Mouse (Mus musculus): ENCODE measurements around the gene Atp6v0a1. TPM values are rescaled to one million over a fixed set of nuclear protein-coding genes. Genes with fewer than 3 reads are reported as not detected.

Gene Atp6v0a1
- 15.1 TPM for polyA plus RNA-seq (2017; shearing (Covaris generic))

GRCm38 (mm10) chr11:101009046-101009887 lies at the start of gene Atp6v0a1:
TSS of gene Atp6v0a1 (plus strand) at chr11:101009452.

DNA sequence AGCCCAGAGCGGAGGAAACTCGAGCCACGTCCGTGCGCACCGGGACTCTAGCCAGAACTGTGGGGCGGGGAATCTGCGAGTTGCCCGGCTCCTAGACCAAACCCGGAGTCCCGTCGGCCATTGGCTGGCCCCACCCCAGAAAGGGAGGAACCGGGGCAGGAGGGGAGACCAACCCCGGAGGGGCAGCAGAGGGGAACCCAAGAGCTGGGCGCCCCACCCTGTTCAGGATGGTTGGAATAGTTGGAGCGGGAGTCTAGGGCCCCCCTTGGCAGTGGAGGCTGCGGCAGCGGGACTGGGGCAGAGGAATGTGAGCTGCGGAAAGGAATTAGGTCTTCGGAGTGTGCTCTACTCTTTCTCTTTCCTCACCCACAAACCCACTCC lies 38.7 kb upstream of the Atp6v0a1 start, which contains the start of gene Cavin1:
Gene Cavin1, minus strand, starts transcription at position 331 of the 381 bp plus-strand sequence.

GRCm38 (mm10) chr11:101069391-101070188 lies 60.3 kb downstream of the Atp6v0a1 start, which contains the start of gene Naglu:
TSS of gene Naglu (plus strand) at chr11:101070012.

GRCm38 (mm10) chr11:101078121-101078520 lies 68.9 kb downstream of the Atp6v0a1 start, which contains the start of gene Hsd17b1:
TSS of gene Hsd17b1 (plus strand) at chr11:101078411.

DNA sequence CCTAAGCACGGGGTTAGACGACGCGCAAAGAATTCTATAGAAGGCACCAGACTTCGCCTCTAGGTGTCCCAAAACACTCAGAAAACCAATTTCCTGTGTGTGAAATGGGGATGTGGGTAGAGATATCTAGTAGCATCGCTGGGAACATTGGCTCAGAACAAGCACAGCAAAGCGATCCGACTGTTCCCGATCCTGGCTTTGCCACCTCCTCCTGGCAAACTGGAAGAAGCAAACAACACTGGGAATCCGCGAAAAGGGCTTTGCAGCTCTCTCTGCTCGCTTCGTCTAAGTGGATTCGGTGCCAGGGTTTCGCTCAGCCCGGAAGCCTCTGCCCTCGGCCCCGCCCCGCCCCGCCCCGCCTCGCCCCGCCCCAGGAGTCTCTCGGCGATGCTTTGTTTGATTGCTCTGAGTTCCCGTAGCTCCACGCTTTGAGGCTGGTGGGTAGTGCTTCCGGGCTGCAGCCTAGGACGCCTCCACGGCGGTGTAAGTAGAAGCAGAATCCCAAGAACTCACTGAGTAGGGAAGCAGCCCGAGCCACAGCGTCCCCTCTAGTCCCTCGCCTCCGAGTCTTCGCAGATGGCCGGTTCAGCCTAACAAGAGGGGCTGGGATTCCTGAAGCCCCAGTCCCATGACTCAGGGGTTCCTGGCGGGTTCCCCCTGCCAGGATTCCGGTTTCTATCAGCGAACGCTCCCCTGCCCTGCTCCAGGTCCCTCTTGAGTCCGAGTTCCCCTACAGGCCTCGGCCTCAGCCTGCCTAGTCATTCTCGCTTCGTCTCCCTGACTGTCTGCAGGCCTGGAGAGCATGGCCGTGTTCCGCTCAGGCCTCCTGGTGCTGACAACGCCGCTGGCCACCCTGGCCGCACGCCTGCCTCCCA lies 73.2 kb downstream of the Atp6v0a1 start, which contains the start of gene Coasy:
Gene Coasy, plus strand, starts transcription at position 358 of the 875 bp plus-strand sequence.

GRCm38 (mm10) chr11:101086756-101087681 lies 77.8 kb downstream of the Atp6v0a1 start, which contains the start of gene Mlx:
TSS of gene Mlx (plus strand) at chr11:101087277.

GRCm38 (mm10) chr11:101095314-101096024 lies 86.2 kb downstream of the Atp6v0a1 start, which contains the start of gene Psmc3ip:
TSS of gene Psmc3ip (minus strand) at chr11:101095436.

Other genes with a start within 250 kb of the Atp6v0a1 start
- gene Kcnh4, start 249.5 kb upstream of the Atp6v0a1 start, polyA plus RNA-seq (2017; shearing (Covaris generic)): 0.59 TPM
- not detected for gene Hcrt, start 246.5 kb upstream of the Atp6v0a1 start, polyA plus RNA-seq (2017; shearing (Covaris generic))
- gene Ghdc, start 238.5 kb upstream of the Atp6v0a1 start, polyA plus RNA-seq (2017; shearing (Covaris generic)): 5.3 TPM
- gene Stat5b, start 158.7 kb upstream of the Atp6v0a1 start, polyA plus RNA-seq (2017; shearing (Covaris generic)): 186 TPM
- gene Stat5a, start 150.1 kb upstream of the Atp6v0a1 start, polyA plus RNA-seq (2017; shearing (Covaris generic)): 108 TPM
- gene Stat3, start 69.9 kb upstream of the Atp6v0a1 start, polyA plus RNA-seq (2017; shearing (Covaris generic)): 233 TPM
- 0.53 TPM for gene Cavin1, start 38.6 kb upstream of the Atp6v0a1 start, polyA plus RNA-seq (2017; shearing (Covaris generic))
- 35.3 TPM for gene Naglu, start 60.6 kb downstream of the Atp6v0a1 start, polyA plus RNA-seq (2017; shearing (Covaris generic))
- gene Hsd17b1, start 69.0 kb downstream of the Atp6v0a1 start, polyA plus RNA-seq (2017; shearing (Covaris generic)): 0.74 TPM
- gene Coasy, start 73.1 kb downstream of the Atp6v0a1 start, polyA plus RNA-seq (2017; shearing (Covaris generic)): 38.4 TPM
- gene Mlx, start 77.8 kb downstream of the Atp6v0a1 start, polyA plus RNA-seq (2017; shearing (Covaris generic)): 94.3 TPM
- 6.8 TPM for gene Psmc3ip, start 86.0 kb downstream of the Atp6v0a1 start, polyA plus RNA-seq (2017; shearing (Covaris generic))
- gene Retreg3, start 110.4 kb downstream of the Atp6v0a1 start, polyA plus RNA-seq (2017; shearing (Covaris generic)): 80.5 TPM
- gene Tubg1, start 110.5 kb downstream of the Atp6v0a1 start, polyA plus RNA-seq (2017; shearing (Covaris generic)): 40.0 TPM
- gene Tubg2, start 146.5 kb downstream of the Atp6v0a1 start, polyA plus RNA-seq (2017; shearing (Covaris generic)): 2.2 TPM
- gene Cntnap1, start 161.1 kb downstream of the Atp6v0a1 start, polyA plus RNA-seq (2017; shearing (Covaris generic)): 0.06 TPM
- gene Plekhh3, start 161.9 kb downstream of the Atp6v0a1 start, polyA plus RNA-seq (2017; shearing (Covaris generic)): 0.25 TPM
- 2.5 TPM for gene Ccr10, start 166.0 kb downstream of the Atp6v0a1 start, polyA plus RNA-seq (2017; shearing (Covaris generic))
- gene Ezh1, start 217.0 kb downstream of the Atp6v0a1 start, polyA plus RNA-seq (2017; shearing (Covaris generic)): 71.6 TPM
- 0.41 TPM for gene Ramp2, start 236.6 kb downstream of the Atp6v0a1 start, polyA plus RNA-seq (2017; shearing (Covaris generic))
- 158 TPM for gene Vps25, start 244.3 kb downstream of the Atp6v0a1 start, polyA plus RNA-seq (2017; shearing (Covaris generic))